Mouse (Mus musculus): Measurements from ENCODE around the gene Gm20388.
"Not testable (repeated sequence)": the region's sequence is repeated elsewhere in the genome, so short reads cannot be mapped to it uniquely, and the experiment has no call there.

Gm20388 gene

DNA sequence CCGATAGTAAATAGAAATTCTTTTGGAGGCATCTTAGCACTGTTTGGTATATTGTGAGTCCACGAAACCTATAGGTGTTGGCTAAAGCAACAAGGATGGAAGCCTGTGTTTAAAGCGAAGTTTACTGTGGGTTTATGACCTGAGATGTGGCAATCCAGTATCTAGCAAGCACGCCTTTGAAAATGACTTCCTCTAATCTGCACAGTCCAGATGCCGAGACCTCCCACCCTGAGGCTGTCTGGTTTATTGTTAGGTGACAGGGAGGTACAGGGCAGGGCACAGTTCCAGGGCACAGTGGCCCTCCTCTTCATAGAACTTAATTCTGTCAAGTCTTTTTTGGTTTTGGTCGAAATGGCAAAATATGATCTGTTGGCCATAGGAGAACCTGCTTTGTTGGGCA lies 3166.6 kb downstream of the Gm20388 start:
- no peak for DNase-seq

DNA sequence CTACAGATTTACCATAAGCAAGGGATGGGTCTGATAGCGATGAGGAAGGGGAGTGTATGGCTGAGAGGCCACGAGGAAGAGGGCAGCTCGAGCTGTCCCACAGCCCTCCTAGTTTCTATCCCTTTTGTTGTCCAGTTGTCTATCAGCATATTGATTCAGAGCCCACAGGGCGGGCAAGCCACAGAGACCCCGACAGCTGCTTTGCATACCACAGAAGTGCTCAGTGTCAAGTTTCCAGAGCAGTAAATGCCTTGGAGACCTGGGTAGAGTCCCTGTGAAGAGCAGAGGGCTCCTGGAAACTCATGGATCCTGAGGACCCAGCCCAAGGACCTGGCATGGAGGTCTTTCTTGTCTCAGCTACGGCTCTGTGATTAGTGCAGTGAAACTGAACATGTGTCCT lies 3172.4 kb downstream of the Gm20388 start:
- DNase-seq: no peak

- DNase-seq: no peak
Observed at GRCm38 (mm10) chr8:123083610-123084009, 3173.0 kb downstream of the Gm20388 start.

GRCm38 (mm10) chr8:123087289-123087688 lies 3176.6 kb downstream of the Gm20388 start:
- no peak for DNase-seq

- no peak for DNase-seq
Observed at GRCm38 (mm10) chr8:123097216-123097615, 3186.6 kb downstream of the Gm20388 start.

GRCm38 (mm10) chr8:123097786-123098584 lies 3187.3 kb downstream of the Gm20388 start:
- peak; percentile 34 for DNase-seq

DNA sequence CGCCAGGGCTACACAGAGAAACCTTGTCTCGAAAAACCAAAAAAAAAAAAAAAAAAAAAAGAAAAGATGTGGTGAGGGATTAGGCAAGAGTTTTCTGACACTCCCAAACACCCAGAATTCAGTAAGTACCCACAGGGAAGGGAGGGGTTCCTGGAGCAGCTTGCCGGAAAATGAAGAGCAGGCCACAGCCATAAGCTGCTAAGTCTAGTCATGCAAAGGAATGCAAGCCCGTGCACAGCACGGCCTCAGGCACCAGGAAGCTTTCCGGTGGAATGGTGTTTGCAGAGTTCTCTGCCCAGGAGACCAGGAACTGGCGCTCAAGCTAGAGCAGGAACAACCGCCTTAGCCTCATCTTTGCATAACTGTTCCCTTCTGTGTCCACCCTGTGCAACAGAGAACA lies 3189.6 kb downstream of the Gm20388 start:
- DNase-seq: no peak

GRCm38 (mm10) chr8:123101244-123101643 lies 3190.6 kb downstream of the Gm20388 start:
- DNase-seq: no peak

DNA sequence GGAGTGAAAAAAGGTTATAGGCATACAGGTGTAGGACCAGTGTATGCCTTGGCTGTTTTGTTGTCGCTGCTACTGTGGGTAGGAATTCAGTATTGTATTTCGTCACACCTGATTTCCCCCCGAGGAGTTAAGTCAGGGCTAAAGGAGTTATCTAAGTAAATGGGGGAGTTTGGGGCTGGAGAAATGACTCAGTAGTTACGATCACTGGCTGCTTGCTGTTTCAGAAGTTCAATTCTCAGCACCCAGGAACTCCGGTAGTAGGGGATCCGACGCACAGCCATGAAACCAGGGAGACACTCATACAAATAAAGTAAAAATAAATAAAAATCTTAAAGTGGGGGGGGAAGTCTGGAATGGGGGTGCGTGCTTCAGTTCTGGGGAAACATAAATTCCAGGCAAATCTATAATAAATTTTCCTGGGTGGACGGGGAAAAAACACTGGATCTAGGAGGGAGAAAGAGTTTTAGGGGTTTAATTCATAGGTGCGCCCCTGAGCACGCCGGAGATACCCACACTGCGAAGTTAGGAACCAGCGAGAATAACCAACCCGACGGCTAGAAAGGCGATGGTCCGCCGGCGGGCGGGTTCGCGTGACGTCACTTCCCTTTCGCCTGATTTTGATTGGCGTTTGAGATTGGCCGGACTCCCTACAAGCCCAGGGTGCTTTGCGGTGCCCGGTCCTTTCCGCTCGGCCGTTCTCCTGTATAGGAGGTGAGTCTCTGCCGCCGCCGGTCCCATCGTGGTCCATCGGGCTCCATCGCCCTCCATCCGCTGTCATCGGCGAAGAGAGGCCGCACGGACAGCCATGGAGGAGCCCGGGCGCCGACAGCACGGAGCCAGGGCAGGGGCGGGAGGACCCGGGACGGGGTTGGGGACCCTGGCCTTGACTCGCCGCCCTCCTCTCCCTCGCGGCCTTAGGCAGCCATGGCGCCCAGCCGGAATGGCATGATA lies 3191.4 kb downstream of the Gm20388 start, which contains the start of gene Rpl13:
TSS of gene Rpl13 (plus strand) at position 616 of the 951 bp plus-strand sequence.
- DNase-seq: peak; percentile 98

GRCm38 (mm10) chr8:123102855-123103254 lies 3192.2 kb downstream of the Gm20388 start:
- DNase-seq: not testable (repeated sequence)

GRCm38 (mm10) chr8:123103285-123103684 lies 3192.6 kb downstream of the Gm20388 start:
- no peak for DNase-seq

DNA sequence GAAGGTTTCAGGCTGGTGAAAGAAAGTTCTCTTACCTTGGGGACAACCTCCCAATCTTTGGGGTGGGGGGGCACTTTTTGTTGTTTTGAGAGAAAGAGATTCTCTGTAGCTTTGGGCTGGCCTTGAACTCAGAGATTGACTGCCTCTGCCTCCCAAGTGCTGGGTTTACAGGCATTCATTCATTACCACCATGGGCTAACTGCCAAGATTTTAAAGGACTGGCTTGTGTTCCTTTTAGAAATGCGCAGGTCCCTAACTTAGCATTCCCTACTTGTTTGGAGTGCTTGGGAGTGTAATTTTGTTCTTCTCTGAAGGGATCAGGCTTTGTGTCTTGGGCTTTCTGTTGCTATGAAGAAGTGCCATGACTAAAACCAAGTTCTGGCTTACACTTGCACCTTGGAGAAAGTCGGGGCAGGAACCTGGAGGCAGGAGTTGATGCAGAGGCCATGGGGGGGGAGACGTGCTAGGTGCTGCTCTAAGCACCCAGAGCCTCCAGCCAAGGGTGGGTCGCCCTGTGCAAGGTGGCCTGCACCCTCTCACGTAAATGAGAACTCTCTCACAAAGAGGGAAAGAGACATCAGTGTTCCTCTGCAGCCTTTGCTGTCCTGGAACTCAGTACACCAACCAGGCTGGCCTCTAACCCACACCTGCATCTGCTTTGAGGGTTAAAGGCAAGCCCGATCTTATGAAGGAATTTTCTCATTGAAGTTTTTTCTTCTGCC lies 3193.6 kb downstream of the Gm20388 start:
- no peak for DNase-seq

- no peak for DNase-seq
Observed at GRCm38 (mm10) chr8:123105553-123106326, 3195.1 kb downstream of the Gm20388 start.

- DNase-seq: peak; percentile 33
Observed at GRCm38 (mm10) chr8:123106531-123106930, 3195.9 kb downstream of the Gm20388 start.

GRCm38 (mm10) chr8:123108010-123108409 lies 3197.4 kb downstream of the Gm20388 start:
- DNase-seq: no peak

DNA sequence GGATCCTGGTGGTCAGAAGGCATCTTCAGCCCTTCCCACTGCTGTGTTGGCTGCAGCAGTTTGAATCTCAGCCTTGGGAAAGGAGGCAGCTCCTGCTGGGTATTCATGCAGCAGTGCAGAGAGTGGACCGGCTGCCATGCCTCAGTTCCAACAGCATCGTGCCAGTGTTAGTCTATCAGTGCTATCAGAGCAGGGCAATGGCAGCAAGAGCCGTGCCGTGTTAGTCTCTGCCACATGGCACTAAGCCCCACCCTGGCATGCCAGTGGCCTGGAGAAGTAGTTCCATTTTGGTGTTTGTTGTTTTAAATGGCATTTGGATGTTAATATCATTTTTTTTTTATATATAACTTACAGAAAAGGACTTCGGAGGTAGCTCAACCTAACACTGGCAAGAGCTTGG lies 3198.3 kb downstream of the Gm20388 start:
- no peak for DNase-seq

DNA sequence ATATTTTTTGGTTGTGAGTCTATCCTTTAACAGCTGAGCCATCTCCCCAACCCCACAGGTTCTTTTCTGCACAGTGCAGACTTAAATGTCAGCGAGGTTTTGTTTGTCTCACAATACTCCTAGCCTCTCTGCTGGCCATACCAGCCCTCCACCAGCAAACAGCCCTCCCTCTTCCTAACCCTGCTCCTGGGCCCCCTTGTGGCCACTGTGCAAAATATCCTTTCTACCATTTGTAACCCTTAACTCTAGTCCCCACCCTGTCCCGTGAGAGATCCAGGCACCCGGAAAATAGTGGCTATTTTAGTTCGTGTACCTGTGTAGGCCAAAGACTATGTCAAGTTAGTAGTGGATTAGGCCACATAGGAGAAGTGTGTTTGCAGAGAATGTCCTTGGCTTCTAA lies 3200.0 kb downstream of the Gm20388 start:
- peak; percentile 69 for DNase-seq

GRCm38 (mm10) chr8:123112892-123113291 lies 3202.3 kb downstream of the Gm20388 start:
- no peak for DNase-seq

DNA sequence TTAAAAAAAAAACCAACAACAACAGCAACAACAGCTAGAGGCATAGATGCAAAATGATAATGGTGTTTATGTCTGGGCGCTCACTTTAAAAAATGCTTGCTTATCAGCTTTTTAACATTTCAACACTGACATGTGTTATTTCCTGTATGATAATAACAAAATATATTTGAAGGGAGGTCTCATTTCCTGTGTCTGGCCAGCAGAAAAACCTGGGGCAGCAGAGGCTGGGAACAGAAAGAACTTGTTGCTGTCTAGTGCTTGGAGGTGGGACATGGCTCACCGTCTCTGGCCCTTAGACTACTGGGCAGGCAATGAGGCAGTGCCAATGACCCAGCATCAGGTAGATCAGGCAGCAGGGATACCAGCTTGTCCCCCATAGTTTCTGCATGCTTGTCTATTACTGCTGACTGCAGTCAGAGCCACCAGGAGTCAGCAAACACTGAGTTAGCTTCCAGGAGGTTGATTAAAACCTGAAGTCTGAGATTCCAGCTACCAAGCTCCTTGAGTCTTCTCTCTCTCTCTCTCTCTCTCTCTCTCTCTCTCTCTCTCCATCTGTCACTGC lies 3203.3 kb downstream of the Gm20388 start:
- DNase-seq: no peak

DNA sequence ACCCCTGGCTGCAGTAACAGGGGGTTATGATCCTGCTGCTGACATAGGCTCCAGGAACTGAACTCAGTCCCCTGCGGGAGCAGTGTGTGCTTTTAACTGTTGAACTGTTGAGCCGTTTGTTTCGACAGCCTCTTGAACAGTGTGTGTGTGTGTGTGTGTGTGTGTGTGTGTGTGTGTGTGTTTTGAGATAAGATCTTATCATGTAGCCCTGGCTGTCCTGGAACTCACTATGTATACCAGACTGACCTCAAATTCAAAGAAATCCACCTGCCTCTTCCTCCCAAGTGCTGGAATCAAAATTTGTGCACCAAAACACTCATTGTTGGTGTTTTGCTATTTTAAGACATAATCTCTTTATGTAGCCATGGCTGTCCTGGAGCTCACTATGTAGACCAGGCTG lies 3204.0 kb downstream of the Gm20388 start:
- DNase-seq: no peak

- DNase-seq: no peak
Observed at GRCm38 (mm10) chr8:123117127-123117731, 3206.6 kb downstream of the Gm20388 start, which contains the start of gene Cpne7. Gene Cpne7, plus strand, starts transcription at chr8:123117374.
